Mouse (Mus musculus) intestine, embryonic 14.5 days (tissue): Measurements from ENCODE around the gene Gm17324. TPM values are rescaled to one million over a fixed set of nuclear protein-coding genes. Genes with fewer than 3 reads are reported as not detected.
A peak's percentile ranks its signal among the peaks of the same experiment; 100 is the strongest.

Experiments used
- ATAC-seq: fragments of 200-750 bp; cut with Nextera tagmentation; replicated peaks from 2 replicates; pipeline ENCODE4 v1.8.0; 2017; ENCODE audit warnings: low read depth, moderate number of reproducible peaks, moderate TSS enrichment, moderate library complexity; ENCODE audit not compliant: low FRiP score, low TSS enrichment
- DNase-seq: peaks from one replicate; pipeline ENCODE4 v3.0.0-alpha.2; 2018; ENCODE audit warnings: low spot score
- H3K27ac ChIP-seq: fragments of 300-500 bp; sonication (generic); 2 replicates; pipeline ENCODE4 v1.5.1; 2014; ENCODE audit warnings: low read depth, mild to moderate bottlenecking, control low read depth
- H3K27me3 ChIP-seq: fragments of 300-500 bp; sonication (generic); replicated peaks from 2 replicates; pipeline ENCODE4 v1.6.1; 2014; ENCODE audit warnings: low read length, control low read depth; ENCODE audit not compliant: control insufficient read depth, insufficient read depth
- H3K36me3 ChIP-seq: fragments of 300-500 bp; sonication (generic); 2 replicates; pipeline ENCODE4 v1.6.1; 2014; ENCODE audit warnings: low read length, control low read depth; ENCODE audit not compliant: control insufficient read depth, insufficient read depth
- H3K4me1 ChIP-seq: fragments of 300-500 bp; sonication (generic); replicated peaks from 2 replicates; pipeline ENCODE4 v1.6.1; 2014; ENCODE audit warnings: low read length, control low read depth, mixed read lengths; ENCODE audit not compliant: control insufficient read depth, insufficient read depth
- H3K4me2 ChIP-seq: fragments of 300-500 bp; sonication (generic); 2 replicates; pipeline ENCODE4 v1.6.1; 2014; ENCODE audit warnings: low read length
- H3K4me3 ChIP-seq: fragments of 300-500 bp; sonication (generic); 2 replicates; pipeline ENCODE4 v1.5.1; 2014; ENCODE audit warnings: low read depth, low read length, control low read depth, mixed read lengths
- H3K9ac ChIP-seq: fragments of 300-500 bp; sonication (generic); 2 replicates; pipeline ENCODE4 v1.6.1; 2014; ENCODE audit warnings: mild to moderate bottlenecking, low read length
- H3K9me3 ChIP-seq: fragments of 300-500 bp; sonication (generic); 2 replicates; pipeline ENCODE4 v1.6.1; 2016; ENCODE audit warnings: low read length, control low read depth; ENCODE audit not compliant: control insufficient read depth
- WGBS: fragments of 180-500 bp; shearing (Covaris S2); extraction: QIAGEN DNeasy Blood & Tissue Kit; methylation state at CpG from one replicate; pipeline ENCODE4 v1.1.7; 2014; 5-methylcytosine and 5-hydroxymethylcytosine counted together
- microRNA-seq: library from miRNA; unstranded; fragments of <30 nt; microRNA quantifications from one replicate; pipeline ENCODE4, GENCODE M21; 2016
- polyA plus RNA-seq: library from polyadenylated mRNA; unstranded; fragments of >200 nt; fragmentation: Nextera tagmentation; extraction: Ambion mirVana; gene quantifications from 2 replicates; pipeline ENCODE4 v1.2.1, GENCODE M21; 2014

The Gm17324 gene
- polyA plus RNA-seq, 1 experiment from 2014 or later = not detected

GRCm38 (mm10) chr9:78427362-78427781 is 21.2 kb downstream of the Gm17324 start:
- WGBS = 33% methylated on average over 21 of the region's 27 CpGs
- Histone ChIP-seq H3K4me1 (no peaks in the 10 kb centered on the region), H3K27me3 (no peaks in the 10 kb centered on the region), H3K36me3 (no peaks in the 10 kb centered on the region), H3K4me2 (peak overlapping the region; percentile 63), H3K9ac (no peak overlapping the region; the same call in 1 of the 2 replicates), H3K27ac (no peak overlapping the region), H3K4me3 (peak overlapping the region; percentile 20), H3K9me3 (no peaks in the 10 kb centered on the region)
- DNase-seq = no peak
- ATAC-seq = 0 out of 2 replicates have a peak, but pooled peaks have one; percentile 27

GRCm38 (mm10) chr9:78401596-78401995 is 47.0 kb downstream of the Gm17324 start:
- H3K27me3 ChIP-seq = peaks cover 14% of the 10 kb centered on the region
- no peaks in the 10 kb centered on the region for H3K9me3 ChIP-seq
- H3K4me1 ChIP-seq = no peaks in the 10 kb centered on the region
- H3K9ac ChIP-seq = no peak overlapping the region
- H3K36me3 ChIP-seq = no peaks in the 10 kb centered on the region
- H3K27ac ChIP-seq = no peak overlapping the region
- H3K4me2 ChIP-seq = no peak overlapping the region
- DNase-seq (no peak), ATAC-seq (no peak)
- WGBS = 91% methylated on average over 7 of the region's 7 CpGs
- no peak overlapping the region for H3K4me3 ChIP-seq

- no peaks in the 10 kb centered on the region for H3K4me1 ChIP-seq
Measured at GRCm38 (mm10) chr9:78400570-78400969, 48.0 kb downstream of the Gm17324 start.

More at GRCm38 (mm10) chr9:78400570-78400969, 48.0 kb downstream of the Gm17324 start:
- ATAC-seq = no peak
- Histone ChIP-seq H3K4me2 (no peak overlapping the region), H3K27ac (no peak overlapping the region), H3K9ac (no peak overlapping the region), H3K9me3 (no peaks in the 10 kb centered on the region), H3K36me3 (no peaks in the 10 kb centered on the region), H3K4me3 (no peak overlapping the region), H3K27me3 (peaks cover 24% of the 10 kb centered on the region)
- 59% methylated on average over 5 of the region's 5 CpGs for WGBS
- no peak for DNase-seq

Small RNA genes lying within 50 kb of the gene (microRNA-seq; reads per million reads assigned to microRNA genes)
- gene Gm26377 = not detected

Other genes starting within 250 kb of the Gm17324 start
- gene Gsta1, start 218.1 kb downstream of the Gm17324 start, polyA plus RNA-seq = 1.2 and 3.1 TPM in 2 replicates
- 1.1 and 1.7 TPM in 2 replicates for gene Gm3776, start 191.7 kb downstream of the Gm17324 start, polyA plus RNA-seq
- not detected in 2 replicates for gene Gm10639, start 158.9 kb downstream of the Gm17324 start, polyA plus RNA-seq
- not detected in 2 replicates for gene Omt2a, start 134.0 kb downstream of the Gm17324 start, polyA plus RNA-seq
- not detected in 2 replicates for gene Omt2b, start 121.2 kb downstream of the Gm17324 start, polyA plus RNA-seq
- gene Gsta2, start 93.0 kb downstream of the Gm17324 start, polyA plus RNA-seq = 0.74 and 2.9 TPM in 2 replicates
- not detected in 2 replicates for gene Dppa5a, start 80.6 kb downstream of the Gm17324 start, polyA plus RNA-seq
- 0.24 and 0.40 TPM in 2 replicates for gene Ooep, start 70.1 kb downstream of the Gm17324 start, polyA plus RNA-seq
- 0.54 and 0.86 TPM in 2 replicates for gene Ddx43, start 53.0 kb downstream of the Gm17324 start, polyA plus RNA-seq
- 1.9 and 2.4 TPM in 2 replicates for gene Cgas, start 5.5 kb downstream of the Gm17324 start, polyA plus RNA-seq
- 25.5 and 26.8 TPM in 2 replicates for gene Mto1, start 578 bp downstream of the Gm17324 start, polyA plus RNA-seq
- 5,695 and 6,055 TPM in 2 replicates for gene Eef1a1, start 40.4 kb upstream of the Gm17324 start, polyA plus RNA-seq
- gene Slc17a5, start 139.3 kb upstream of the Gm17324 start, polyA plus RNA-seq = 11.8 and 13.6 TPM in 2 replicates
- 7.4 and 10.8 TPM in 2 replicates for gene Cd109, start 166.8 kb upstream of the Gm17324 start, polyA plus RNA-seq